Mouse (Mus musculus) cerebellum, postnatal 14 days (tissue): Measurements from ENCODE around the gene Osbpl8.
"Not testable (repeated sequence)": the region's sequence is repeated elsewhere in the genome, so short reads cannot be mapped to it uniquely, and the experiment has no call there.

ENCODE experiments used
- DNase-seq, 2 experiments: peaks; one replicate each; pipeline ENCODE4 v3.0.0; 2021; ENCODE audit warnings: mixed read lengths in 2 of 2

The Osbpl8 gene

DNA sequence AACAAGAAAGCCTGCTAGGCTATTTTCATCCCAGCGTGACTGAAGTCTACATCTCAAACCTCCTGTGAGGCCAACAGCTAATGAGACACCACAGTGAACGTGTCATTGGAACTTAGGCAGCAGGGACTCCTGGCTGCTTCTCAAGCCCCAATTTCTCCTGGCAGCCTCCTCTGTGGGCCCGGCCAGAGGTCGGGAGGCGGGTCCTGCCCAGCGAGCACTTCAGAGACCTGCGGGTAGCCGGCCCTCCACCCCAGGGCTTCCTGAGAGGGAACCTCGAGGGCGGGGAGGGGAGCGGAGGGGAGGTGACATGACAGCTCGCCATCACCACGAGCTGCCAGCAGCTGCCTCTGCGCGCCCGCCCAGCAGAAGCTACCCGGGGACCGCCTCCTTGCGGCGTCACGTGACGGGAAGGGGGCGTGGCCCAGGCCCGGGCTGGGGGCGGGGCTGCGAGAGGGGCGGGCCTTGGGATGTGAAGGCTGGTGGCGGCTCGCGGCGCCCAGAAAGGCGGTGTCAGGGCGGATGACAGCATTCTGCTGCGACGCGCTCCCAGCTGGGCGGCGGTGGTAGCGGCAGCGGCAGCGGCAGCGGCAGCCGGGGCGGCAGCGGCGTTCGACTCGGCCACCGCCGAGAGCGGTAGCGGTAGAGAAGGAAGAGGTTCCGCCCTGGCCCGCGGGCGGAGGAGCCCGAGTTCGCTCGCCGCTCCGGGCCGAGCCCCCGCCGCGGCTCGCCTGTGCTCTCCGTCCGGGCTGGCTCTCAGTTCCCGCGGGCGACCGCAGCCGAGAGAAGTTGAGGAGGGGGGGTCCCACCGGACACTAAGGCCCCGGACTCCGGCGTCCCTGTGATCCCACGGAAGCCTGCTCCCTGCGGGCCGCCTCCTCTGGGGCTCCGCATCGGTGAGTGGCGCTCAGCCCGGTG lies at the start of gene Osbpl8:
Gene Osbpl8 (plus strand): TSS at position 449 of the 915 bp plus-strand sequence.
- DNase-seq: peak; percentile 100

DNA sequence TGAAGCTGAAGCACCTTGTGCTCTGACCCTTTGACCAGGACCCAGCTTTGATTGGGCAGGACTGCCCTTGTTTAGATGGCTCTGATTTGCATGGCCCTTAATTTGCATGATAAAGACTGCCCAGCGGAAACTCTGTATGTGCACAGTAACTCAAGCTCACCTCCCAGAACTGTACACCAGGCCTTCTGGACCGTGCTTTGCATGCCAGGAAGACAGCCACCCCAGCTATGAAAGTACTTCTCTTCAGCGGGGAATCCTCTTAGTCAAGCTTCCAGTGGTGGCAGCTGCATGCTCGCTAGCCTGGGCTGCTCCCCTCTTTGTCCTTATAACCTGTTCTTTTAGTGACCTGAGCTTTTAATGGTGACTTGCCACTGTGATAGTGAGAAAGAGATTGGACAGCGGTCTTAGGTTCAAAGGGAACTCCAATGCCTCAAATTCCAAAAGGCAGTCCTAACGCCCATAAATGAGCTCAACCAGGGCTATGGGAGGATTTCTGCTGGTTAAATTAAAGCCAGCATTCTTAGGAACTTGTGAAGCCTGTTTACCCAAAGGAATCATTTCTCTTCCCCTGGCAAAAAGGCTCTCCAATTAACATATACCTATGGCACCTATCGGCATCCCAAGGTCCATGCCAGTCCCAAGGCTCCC lies 47.2 kb upstream of the Osbpl8 start:
- no peak for DNase-seq

DNA sequence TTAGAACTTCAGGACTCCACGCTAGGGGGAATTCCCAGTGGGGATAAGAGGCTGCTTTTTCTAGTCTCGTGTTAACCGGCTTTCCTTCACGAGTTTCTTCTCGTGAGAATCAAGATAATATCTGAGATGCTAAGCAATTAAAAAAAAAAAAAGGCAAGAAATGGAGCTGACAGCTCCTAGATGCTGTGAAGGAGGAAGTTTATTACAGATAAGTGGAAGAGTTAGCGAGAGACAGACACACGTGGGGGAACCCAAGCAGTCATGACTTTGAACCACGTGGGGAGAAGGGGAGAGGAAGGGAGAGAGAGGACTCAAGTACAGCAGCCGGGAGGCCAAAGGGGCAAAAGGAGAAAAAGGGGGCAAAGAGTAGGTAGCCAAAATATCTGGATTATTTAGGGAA lies 46.3 kb upstream of the Osbpl8 start:
- no peak for DNase-seq

DNA sequence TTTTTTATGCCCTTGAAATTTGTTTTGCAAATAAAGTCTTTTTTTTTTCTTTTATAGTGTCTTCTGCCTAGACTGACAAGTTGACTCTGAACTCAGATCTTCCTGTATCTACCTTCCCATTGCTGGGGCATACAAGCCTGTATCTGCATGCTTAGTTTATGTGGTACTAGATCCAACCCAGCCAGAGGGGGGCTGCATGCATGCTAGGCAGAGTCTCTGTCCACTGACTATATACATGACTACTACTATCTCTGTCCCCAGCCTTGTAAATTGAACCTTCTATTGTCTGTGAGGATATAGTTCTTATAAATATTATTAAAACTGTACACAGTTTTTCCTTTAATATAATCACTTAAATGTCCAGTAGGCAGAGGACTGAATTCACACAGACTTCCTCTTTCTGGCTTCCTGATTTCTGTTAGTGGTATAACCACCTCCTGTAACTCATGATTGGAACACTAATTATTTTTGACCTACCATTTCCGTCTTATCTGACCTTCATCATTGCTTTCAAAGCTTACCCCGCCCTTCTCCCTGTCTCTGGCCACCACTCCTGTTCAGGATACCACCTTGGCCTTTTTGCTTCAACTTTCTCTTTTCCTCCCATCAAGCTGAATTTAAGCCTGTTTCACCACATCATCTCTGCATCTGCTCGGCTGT lies 45.4 kb upstream of the Osbpl8 start:
- no peak for DNase-seq

DNA sequence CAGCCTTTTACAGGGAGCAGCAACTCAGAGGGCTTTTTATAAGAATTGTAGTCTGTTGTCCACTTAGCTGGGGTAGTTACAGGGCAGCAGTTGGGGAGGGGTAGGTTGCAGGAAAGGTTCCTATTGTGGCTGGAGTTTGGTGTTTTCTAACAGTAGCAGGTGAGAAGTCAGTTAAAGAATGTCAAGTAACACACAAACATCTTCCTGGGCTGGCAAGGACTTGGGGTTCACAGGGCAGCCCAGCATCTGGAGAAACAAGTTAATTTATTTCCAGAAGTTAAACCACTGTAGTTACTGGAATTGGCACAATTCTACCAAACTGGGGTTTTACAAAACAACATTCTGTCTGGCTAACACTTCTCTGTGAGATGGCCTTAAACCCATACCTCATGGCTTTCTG lies 44.8 kb upstream of the Osbpl8 start:
- no peak for DNase-seq

DNA sequence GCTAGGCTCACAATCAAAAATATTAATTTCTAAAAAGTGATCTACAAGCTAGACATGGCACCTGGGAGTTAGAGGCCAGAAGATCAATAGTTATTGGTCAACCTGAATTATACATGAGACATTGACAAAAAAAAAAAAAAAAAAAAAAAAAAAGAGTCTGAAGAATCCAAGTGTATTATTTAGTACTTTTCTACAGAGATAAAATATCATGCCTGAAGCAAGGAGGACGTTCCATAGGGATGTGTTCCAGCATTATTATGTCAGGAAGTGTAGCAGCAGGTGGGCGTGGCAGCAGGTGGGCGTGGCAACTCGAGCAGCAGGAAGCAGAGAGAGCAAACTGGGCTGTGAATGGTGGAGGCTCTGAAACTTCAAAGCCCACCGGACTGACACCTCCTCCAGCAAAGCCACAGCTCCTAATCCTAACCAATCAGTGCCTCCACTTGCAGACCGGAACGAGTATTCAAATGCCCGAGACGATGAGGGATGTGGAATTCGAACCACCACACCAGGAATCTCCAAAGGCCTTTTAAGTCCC lies 41.6 kb upstream of the Osbpl8 start:
- no peak for DNase-seq

DNA sequence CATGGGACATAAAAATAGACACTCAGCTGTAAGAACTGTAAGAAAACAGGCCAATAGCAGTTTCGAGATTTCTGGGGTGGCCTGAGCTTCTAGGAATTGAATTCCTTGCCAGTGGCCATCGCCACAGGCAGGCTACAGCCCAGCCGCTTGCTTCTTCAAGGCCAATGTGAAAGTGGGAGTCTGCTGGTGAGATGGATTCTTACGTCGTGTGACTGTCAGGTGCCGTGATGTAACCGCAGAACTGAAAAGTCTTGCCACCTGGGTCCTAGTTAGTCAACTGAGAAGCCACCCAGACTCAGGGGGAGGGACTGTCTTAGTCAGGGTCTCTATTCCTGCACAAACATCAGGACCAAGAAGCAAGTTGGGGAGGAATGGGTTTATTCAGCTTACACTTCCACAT lies 40.4 kb upstream of the Osbpl8 start:
- DNase-seq: no peak

DNA sequence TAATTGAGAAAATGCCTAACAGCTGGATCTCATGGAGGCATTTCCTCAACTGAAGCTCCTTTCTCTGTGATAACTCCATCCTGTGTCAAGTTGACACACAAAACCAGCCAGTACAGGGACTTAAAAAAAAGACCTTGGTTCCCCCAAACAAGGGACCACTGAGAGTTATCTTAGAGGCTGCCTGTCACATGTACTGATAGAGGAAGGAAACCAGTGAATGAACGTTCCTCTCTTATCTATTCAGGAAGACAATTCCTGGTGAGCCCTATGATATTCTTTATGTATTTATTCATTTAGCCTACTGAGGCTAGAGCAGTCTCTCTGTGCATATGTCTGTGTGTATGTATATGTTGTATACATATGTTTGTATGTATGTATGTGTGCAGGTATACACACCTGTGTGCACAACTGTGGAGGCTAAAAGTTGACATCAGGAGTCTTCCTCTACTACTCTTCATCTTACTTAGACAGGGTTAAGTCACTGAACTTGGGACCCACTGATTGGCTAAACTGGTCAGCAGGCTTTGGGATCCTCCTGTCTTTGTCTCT lies 39.7 kb upstream of the Osbpl8 start:
- no peak for DNase-seq

DNA sequence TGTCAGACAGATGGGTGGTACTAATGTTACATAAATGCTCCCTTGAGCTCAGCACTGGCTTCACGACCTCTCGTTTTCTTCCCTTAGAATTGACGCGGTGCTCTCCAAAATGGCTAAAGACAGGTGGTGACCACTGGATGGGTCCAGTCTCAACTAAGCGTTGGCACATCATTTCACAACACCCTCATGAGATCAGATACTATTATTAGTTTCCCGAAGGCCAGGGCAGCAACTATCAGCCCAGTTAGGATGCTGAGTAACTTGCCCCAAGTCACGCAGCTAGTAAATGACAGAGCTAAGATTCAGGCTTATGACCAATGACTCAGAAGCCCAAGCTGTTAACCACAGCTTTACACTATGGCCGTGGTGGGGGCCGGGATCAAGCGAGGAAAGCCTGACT lies 37.2 kb upstream of the Osbpl8 start:
- no peak for DNase-seq

DNA sequence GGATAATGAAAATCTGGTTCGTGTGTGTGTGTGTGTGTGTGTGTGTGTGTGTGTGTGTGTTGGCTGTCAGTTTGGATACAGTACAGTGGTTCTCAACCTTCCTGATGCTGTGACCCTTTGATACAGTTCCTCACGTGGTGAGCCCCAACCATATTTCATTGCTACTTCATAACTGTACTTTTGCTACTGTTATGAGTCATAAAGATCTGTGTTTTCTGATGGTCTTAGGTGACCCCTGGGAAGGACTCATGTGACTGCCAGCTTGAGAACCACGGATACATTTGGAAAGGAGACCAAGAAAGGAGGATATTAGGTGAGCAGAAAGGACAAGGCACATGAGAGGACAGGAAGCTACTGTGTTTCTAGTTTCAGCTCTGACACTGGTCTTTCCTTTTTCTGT lies 36.1 kb upstream of the Osbpl8 start:
- DNase-seq: no peak

DNA sequence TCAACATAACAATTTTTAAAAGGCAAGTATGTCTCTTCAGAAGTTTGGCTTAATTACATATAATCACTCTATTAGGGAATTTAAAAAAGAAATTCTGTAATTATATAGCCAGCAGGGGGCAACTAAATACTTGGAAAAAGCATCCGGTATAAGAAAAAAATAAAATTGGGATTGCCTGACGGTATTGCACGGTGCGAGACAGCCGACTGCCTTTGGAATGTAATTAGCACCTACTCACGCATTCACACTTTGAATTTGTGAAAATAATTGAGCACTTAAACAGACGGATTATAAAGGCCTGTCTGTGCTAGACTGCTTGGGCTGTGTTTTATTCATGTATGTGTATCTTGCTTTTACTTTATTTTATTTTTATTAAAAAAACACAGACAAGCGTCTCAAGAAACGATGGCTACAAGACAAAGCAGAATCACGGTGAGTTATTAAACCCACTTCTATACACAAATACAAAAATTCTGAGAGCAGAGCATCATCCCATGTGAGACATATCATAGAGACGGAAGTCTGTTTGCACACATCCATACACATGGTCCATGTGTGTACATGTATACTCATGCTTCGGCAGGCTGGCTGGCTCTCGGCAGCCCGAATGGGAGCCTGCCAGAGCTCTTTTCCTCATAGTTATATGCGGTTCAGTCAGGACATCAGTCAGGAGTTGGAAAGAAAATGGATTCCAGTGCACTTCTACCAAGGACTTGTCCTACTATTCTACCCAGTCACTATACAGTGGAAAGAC lies 34.5 kb upstream of the Osbpl8 start:
- DNase-seq: no peak

DNA sequence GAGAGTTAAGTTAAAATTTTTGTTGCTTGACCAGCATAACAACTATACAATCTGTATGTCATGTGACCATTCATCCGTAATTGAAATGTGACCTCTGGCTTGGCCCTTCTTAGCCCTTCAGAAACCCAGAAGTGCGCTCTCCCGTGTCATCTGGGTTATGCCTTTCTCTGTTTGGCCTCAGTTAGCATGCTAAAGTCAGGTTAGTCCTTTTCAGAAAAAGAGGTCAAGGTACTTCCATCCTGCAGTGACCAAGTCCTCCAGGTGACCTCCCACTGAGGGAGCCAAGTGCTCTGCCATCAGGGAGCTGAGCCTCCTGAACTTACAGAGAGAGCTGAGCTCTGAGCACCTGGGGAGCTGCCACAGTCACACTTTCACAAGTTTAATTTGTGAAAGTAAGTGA lies 33.7 kb upstream of the Osbpl8 start:
- no peak for DNase-seq

DNA sequence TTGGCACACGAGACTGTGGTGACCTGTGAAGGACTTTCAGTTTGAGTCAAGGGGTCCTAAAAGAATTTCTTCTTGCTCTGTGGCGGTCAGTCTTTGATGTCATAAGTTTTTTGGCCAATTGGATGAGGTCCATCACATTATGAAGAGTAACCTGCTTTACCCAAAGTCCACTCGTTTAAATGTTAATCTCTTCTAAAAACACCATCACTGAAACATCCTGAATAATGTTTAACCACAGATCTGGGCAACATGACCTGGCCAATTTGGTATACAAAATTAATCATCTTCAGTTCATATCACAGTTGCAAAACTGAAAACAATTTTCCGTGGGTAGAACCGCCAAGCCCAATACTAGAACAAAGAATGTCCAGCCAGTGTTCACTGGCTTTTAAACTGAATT lies 31.3 kb upstream of the Osbpl8 start:
- DNase-seq: no peak

DNA sequence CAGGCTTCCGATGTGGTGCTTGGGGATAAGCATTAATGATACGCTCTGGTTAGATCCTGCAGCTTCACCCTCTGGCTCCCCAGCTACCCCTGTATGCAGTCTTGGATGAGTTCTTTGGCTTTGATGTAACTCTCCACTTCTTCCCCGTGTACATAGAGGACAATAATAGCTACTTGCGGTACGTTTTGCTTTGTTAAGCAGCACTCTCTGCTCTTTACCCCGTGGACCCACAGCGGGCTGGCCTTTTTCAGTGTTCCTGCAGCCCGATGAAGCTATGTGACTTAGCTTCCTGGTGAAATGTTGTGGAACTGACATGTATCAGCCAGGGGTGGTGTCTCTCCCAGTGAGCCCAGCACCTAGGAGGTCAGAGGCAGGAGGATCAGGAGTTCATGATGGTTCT lies 30.6 kb upstream of the Osbpl8 start:
- DNase-seq: no peak

DNA sequence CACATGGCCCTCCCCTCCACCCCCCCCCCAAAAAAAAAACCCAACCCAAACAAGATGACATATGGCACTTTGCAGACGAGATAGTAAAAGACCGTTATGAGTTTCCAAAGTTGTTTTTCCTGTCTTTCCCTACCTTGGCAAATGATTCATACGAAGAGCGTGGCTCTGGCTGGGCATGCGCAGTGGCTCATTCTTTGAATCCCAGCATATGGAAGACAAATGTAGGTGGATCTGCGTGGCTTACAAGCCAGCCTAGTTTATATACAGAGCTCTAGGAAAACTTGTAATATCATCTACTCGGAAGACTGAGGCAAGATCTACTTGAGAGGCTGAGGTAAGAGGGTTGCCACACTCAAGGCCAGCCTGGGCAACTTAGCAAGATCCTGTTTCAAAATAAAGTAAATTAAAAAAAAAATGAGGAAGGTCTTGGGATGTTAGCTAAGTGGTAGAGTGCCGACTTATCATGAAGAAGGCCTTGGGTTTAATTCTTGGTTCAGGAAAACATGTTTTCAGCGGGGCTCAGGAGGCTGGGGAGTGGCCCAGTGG lies 30.1 kb upstream of the Osbpl8 start:
- DNase-seq: no peak

DNA sequence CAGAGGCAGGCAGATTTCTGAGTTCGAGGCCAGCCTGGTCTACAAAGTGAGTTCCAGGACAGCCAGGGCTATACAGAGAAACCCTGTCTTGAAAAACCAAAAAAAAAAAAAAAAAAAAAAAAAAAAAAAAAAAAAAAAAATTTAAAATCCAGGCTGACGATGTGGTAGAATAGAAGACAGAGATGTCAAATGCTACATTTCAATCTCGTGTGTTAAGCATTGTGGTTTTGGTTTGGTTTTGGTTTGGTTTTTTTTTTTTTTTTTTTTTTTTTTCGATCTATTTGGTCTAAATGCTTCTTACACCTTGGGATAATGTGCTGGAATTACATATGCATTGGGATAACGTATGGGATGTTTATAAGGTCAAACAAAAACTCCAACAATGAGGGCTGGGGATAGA lies 28.2 kb upstream of the Osbpl8 start:
- DNase-seq: not testable (repeated sequence)

DNA sequence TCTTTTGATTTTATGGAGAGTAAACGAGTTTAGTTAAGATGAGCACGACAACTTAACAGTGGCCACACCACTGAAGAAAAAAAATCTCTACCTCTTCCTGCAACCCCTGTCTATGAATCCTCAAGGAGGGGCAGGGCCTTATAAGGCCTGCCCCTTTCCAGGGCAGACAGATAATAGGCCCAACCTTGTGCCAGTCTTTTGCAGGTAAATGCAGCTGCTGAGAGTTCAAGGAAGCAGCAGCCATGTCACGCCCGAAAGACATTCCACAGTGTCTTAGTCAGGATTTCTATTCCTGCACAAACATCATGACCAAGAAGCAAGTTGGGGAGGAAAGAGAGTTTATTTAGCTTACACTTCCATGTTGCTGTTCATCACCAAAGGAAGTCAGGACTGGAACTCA lies 26.6 kb upstream of the Osbpl8 start:
- no peak for DNase-seq

DNA sequence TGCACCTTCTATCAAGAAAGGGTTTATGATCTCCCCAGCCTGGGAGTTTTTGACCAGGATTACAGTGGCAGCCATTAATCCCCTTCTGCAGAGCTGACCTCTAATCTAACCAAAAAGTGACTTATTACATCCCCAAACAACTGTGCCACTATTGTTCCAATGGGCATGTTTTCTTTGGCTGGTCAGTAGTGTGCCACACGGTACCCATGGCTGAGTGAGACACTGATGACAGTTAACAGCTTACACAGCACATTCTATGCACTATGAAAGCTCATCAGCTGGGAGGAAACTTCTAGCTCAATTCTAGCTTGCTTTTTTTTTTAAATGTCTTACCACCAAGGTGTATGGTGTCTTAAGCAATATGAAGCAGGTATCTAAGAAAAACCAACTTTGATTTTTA lies 25.4 kb upstream of the Osbpl8 start:
- no peak for DNase-seq

DNA sequence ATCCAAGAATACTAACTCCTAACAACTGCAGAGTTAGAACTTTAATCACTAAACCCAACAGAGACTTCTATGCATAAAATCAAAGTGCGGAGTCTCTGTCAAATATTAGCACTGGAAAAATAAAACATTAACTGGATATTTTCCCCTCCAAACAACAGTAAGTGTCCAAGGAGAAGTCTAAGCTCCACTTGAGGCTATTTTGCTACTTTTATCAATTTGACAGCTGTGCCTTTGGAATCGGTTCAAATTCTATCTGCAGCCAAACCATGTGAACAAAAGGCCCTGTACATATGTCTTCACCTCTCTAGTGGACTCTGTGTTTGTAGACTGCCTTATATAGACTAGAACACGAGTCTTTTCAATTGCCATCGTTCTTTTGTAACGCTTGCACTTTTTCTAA lies 24.7 kb upstream of the Osbpl8 start:
- no peak for DNase-seq

DNA sequence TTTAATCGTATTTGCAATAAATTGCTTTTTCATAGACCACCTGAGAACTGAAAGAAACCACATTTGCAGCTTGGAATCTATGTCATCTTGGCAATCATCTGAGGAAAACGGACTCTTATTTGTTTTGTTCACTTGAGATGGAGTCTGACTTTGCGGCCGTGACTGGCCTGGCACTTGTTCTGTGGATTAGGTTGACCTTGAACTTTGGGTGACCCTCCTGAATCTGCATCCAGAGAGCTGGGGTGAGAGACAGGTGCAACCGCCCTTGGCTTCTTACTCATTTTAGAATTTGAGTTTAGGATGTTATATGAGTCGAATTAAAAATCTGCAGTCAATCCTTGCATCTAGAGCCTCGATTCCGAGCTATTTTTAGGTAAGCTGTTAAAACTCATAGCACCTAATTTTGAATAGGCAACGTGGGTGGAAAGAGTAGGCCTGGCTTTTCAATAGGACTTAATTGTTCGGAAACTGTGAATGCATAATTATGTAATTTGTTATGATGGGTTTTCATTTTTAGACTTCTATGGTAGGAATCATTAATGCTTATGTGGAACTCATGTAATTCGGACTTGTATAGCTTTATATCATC lies 20.1 kb upstream of the Osbpl8 start:
- DNase-seq: no peak

DNA sequence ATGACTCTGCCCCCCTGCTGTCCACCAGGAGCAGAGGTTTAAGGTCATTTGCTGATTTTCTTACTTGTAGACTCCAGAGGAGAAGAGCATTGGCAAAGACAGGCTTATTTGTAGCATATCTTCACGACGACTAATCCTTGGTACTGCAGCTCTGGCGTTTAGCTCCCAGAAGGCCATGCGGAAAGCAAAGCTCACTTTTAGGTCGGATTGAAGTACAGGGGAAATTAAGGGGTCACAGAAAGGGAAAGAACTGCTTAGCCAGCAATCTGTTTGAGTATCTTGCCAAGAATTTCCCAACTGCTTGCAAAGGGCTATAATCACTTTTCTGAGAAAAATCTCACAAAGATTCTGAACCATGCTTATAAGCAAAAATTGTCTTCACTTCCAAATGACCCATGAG lies 14.8 kb upstream of the Osbpl8 start:
- DNase-seq: no peak

DNA sequence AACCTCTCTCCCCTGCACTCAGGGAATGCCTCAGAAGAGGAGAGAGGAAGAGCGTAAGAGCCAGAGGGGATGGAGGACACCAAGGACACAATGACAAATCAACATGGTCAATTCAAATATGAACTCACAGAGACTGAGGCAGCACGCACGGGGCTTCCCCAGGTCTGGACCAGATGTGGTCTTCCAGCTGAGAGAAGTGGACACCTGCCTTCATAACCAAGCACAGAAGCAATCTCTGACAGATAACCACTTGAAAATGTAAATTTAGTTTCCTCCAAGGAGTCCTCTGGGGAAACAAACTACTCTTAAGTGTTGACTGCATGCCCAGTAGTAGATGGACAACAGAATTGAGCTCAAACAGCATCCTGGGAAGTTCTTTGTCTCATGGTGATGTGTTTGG lies 9.5 kb upstream of the Osbpl8 start:
- DNase-seq: no peak
